Mouse (Mus musculus): ENCODE measurements around the gene Cd8b1.

Gene Cd8b1

GRCm38 (mm10) chr6:71348006-71348405, 25.4 kb downstream of the Cd8b1 start:
- intact Hi-C loops (cut with DNase I), result no loop called here

- intact Hi-C loops (cut with DNase I), result no loop called here
Observed at GRCm38 (mm10) chr6:71351201-71351600, 28.6 kb downstream of the Cd8b1 start.

DNA sequence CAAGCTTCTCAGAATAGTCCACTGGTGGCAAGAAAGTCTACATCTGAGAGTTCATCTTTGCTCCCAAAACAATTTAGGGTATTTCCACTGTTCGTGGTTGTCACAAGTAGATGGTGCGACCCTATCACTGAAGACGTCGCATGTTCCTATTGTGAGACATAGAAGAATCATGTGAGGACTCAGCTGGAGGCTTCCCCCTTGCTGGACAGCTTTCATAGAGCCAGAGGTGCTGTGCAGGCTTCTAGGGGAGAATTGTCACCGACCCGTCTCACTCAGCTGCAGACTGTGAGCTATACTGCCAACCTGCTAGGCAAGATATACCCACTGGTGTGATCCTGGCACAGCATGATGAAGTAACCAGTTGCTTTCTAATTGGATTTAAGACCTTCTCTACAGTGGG, 29.6 kb downstream of the Cd8b1 start:
- intact Hi-C loops (cut with DNase I), result no loop called here

DNA sequence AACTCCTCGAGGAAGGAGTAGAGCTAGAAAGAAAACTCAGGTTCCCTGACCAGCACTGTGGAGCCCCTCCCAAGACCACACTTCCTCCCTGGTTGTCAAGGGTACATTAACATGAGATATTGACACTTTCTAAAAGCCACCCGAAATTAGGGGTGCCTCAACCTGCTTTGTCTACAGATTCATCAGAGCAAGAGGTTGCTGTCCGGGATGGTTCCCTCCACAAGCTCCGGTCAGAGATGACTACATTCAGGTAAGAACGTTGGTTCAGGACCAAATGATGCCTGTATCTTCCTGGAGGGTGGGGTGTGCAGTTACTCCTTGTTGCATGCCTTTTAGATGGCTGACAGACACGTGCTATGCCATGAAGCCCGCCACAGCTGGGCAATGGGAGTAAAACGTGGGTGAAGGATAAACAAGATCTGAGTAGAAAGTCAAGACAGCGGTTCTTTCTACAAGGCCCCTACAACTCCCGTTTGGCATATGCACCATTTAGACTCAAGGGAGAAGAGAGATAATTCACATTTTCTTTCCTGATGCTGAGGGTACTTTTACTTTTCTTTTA, 30.4 kb downstream of the Cd8b1 start:
- intact Hi-C loops (cut with DNase I), result no loop called here

- intact Hi-C loops (cut with DNase I), result no loop called here
Observed at GRCm38 (mm10) chr6:71353722-71354121, 31.1 kb downstream of the Cd8b1 start.

GRCm38 (mm10) chr6:71357493-71357892, 34.9 kb downstream of the Cd8b1 start:
- intact Hi-C loops (cut with DNase I), result no loop called here

DNA sequence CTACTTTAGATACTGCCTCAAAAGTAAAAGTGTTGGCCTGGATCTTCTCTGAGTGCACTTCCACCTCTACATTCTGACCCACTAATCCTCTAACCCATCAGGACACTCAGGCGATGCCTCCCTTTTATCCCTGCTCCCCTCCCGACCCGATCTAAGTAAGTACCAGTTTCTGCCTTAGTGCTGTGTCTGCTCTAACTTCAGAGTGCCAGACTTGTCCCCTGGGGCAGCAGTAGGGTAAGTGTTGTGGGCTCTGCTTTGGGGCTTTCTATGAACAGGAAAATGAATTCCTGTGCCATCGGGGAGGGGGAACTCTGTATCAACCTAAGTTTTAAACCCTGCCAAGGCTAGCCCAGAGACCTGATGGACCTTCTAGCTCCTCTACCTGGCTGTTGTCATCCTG, 37.6 kb downstream of the Cd8b1 start:
- intact Hi-C loops (cut with DNase I), result no loop called here

GRCm38 (mm10) chr6:71360751-71361150, 38.2 kb downstream of the Cd8b1 start:
- intact Hi-C loops (cut with DNase I), result no loop called here

- intact Hi-C loops (cut with DNase I), result no loop called here
Observed at GRCm38 (mm10) chr6:71361156-71361670, 38.6 kb downstream of the Cd8b1 start.

GRCm38 (mm10) chr6:71363995-71364394, 41.4 kb downstream of the Cd8b1 start:
- intact Hi-C loops (cut with DNase I), result no loop called here

- intact Hi-C loops (cut with DNase I), result no loop called here
Observed at GRCm38 (mm10) chr6:71369416-71369815, 46.8 kb downstream of the Cd8b1 start.

- intact Hi-C loops (cut with DNase I), result no loop called here
Observed at GRCm38 (mm10) chr6:71371085-71371605, 48.6 kb downstream of the Cd8b1 start.

DNA sequence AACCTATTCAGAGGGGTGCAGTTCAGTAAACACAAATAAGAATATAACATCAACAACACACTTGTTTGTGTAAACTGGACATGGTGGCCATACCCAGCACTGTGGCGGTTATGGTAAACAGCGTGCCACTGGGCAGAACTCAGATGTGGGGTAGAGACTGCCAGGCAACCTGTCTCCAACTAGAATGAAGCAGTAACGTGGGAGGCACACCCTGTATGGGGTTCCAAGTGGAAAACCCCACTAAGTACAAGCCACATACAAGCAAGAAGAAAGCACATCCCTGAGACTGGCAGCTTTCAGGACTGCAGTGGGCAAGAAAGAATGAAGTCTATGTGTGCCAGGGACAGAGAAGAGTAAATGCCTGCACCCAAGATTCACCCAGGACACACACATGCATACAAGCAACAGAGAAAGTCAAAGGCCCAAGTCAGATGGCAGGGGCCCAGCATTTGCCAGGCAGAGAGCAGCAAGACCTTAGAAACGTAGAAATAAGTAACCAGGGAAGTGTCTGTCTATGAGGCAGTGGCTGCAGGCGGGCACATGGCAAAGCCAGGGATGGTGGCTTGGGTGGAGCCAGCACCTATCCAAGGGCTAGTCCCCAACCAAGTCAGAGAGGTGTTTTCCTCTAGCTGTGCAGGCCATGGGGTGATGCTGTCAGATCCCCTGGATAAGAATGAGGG, 49.6 kb downstream of the Cd8b1 start:
- intact Hi-C loops (cut with DNase I), result no loop called here

- intact Hi-C loops (cut with DNase I), result no loop called here
Observed at GRCm38 (mm10) chr6:71373249-71373775, 50.7 kb downstream of the Cd8b1 start, which contains the start of gene Cd8a. Gene Cd8a, plus strand, starts transcription at chr6:71373427.

GRCm38 (mm10) chr6:71374311-71374829, 51.8 kb downstream of the Cd8b1 start:
- intact Hi-C loops (cut with DNase I), result no loop called here

DNA sequence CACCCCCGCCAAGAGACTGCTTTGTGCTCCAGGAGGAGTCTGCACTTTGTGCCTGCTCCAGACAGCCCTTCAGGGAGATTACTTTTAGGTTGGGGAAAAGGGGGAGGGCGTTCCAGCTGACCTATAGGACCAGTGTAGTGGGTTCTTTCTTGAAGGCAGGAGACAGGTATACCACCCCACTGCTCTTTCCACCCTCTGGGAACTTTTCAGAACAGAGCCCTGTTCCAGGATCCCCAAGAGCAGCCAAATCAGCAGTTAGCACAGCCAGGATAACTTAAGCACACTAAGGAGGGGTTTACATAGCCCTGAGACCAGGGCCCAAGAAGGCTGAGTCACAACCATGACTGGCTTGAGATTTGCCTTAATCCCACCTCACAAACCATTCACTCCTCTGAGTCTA, 52.3 kb downstream of the Cd8b1 start:
- intact Hi-C loops (cut with DNase I), result no loop called here

- intact Hi-C loops (cut with DNase I), result no loop called here
Observed at GRCm38 (mm10) chr6:71376711-71377110, 54.1 kb downstream of the Cd8b1 start.

GRCm38 (mm10) chr6:71381654-71382053, 59.1 kb downstream of the Cd8b1 start:
- intact Hi-C loops (cut with DNase I), result no loop called here
